Mouse (Mus musculus) embryonic facial prominence, embryonic 11.5 days (tissue): Measurements from ENCODE around the gene Med4. TPM values are rescaled to one million over a fixed set of nuclear protein-coding genes. Genes with fewer than 3 reads are reported as not detected.

Source experiments
- ATAC-seq: fragments of 200-750 bp; cut with Nextera tagmentation; replicated peaks from 2 replicates; pipeline ENCODE4 v1.8.0; 2017; ENCODE audit warnings: low read depth; ENCODE audit not compliant: insufficient number of reproducible peaks, low FRiP score, low TSS enrichment
- DNase-seq: peaks from one replicate; pipeline ENCODE4 v3.0.0-alpha.2; 2015; ENCODE audit warnings: low spot score
- H3K27ac ChIP-seq: fragments of 300-500 bp; sonication (generic); replicated peaks from 2 replicates; pipeline ENCODE4 v1.5.1; 2014; ENCODE audit warnings: mild to moderate bottlenecking, low read depth, low read length, control low read depth
- H3K27me3 ChIP-seq: fragments of 300-500 bp; sonication (generic); 2 replicates; pipeline ENCODE4 v1.6.1; 2014; ENCODE audit warnings: mild to moderate bottlenecking, low read length, moderate library complexity, mixed read lengths; ENCODE audit not compliant: control insufficient read depth, insufficient read depth
- H3K36me3 ChIP-seq: fragments of 300-500 bp; sonication (generic); replicated peaks from 2 replicates; pipeline ENCODE4 v1.6.1; 2014; ENCODE audit warnings: low read depth, mild to moderate bottlenecking, low read length, moderate library complexity, mixed read lengths; ENCODE audit not compliant: control insufficient read depth, insufficient read depth
- H3K4me1 ChIP-seq: fragments of 300-500 bp; sonication (generic); 2 replicates; pipeline ENCODE4 v1.6.1; 2014; ENCODE audit warnings: low read length, mixed read lengths; ENCODE audit not compliant: control insufficient read depth, insufficient read depth
- H3K4me2 ChIP-seq: fragments of 300-500 bp; sonication (generic); 2 replicates; pipeline ENCODE4 v1.6.1; 2014; ENCODE audit warnings: low read depth, mild to moderate bottlenecking, control low read depth, low read length, moderate library complexity
- H3K4me3 ChIP-seq: fragments of 300-500 bp; sonication (generic); 2 replicates; pipeline ENCODE4 v1.5.1; 2014; ENCODE audit warnings: low read depth, low read length, control low read depth
- H3K9ac ChIP-seq: fragments of 300-500 bp; sonication (generic); replicated peaks from 2 replicates; pipeline ENCODE4 v1.6.1; 2014; ENCODE audit warnings: mild to moderate bottlenecking, control low read depth, low read length
- H3K9me3 ChIP-seq: fragments of 300-500 bp; sonication (generic); replicated peaks from 2 replicates; pipeline ENCODE4 v1.6.1; 2016; ENCODE audit warnings: mild to moderate bottlenecking, low read length, inconsistent platforms, mixed read lengths; ENCODE audit not compliant: control insufficient read depth
- WGBS: fragments of 180-500 bp; shearing (Covaris S2); extraction: QIAGEN DNeasy Blood & Tissue Kit; methylation state at CpG from one replicate; pipeline ENCODE4 v1.1.7; 2014; 5-methylcytosine and 5-hydroxymethylcytosine counted together
- polyA plus RNA-seq: library from polyadenylated mRNA; unstranded; fragments of >200 nt; fragmentation: Nextera tagmentation; extraction: Ambion mirVana; gene quantifications from 2 replicates; pipeline ENCODE4 v1.2.1, GENCODE M21; 2014

Med4 gene
- polyA plus RNA-seq, 1 experiment from 2014 or later, result 113 TPM

GRCm38 (mm10) chr14:73474636-73475093 lies 35.2 kb upstream of the Med4 start:
- Histone ChIP-seq H3K4me1 (no peaks in the 10 kb centered on the region), H3K36me3 (no peaks in the 10 kb centered on the region), H3K9me3 (no peaks in the 10 kb centered on the region), H3K27me3 (no peaks in the 10 kb centered on the region), H3K4me3 (no peak overlapping the region), H3K27ac (no peak overlapping the region), H3K4me2 (no peak overlapping the region), H3K9ac (no peak overlapping the region)
- peak; percentile 62 for DNase-seq
- ATAC-seq, result no peak
- WGBS, result 29% methylated on average over 7 of the region's 7 CpGs

- Histone ChIP-seq H3K9me3 (no peaks in the 10 kb centered on the region), H3K36me3 (no peaks in the 10 kb centered on the region), H3K4me3 (no peak overlapping the region), H3K27ac (no peak overlapping the region), H3K4me1 (no peaks in the 10 kb centered on the region), H3K27me3 (no peaks in the 10 kb centered on the region), H3K9ac (no peak overlapping the region), H3K4me2 (no peak overlapping the region)
- no peak for ATAC-seq
- no peak for DNase-seq
- WGBS, result 83% methylated on average over 7 of the region's 7 CpGs
Measured at GRCm38 (mm10) chr14:73475506-73475905, 34.3 kb upstream of the Med4 start.

- Histone ChIP-seq H3K4me2 (no peak overlapping the region), H3K36me3 (no peaks in the 10 kb centered on the region), H3K9ac (no peak overlapping the region), H3K27ac (no peak overlapping the region), H3K4me3 (no peak overlapping the region), H3K9me3 (no peaks in the 10 kb centered on the region), H3K27me3 (no peaks in the 10 kb centered on the region), H3K4me1 (no peaks in the 10 kb centered on the region)
- ATAC-seq, result 0 out of 2 replicates have a peak, but pooled peaks have one; percentile 58
- no peak for DNase-seq
- WGBS, result 80% methylated on average over 8 of the region's 8 CpGs
Measured at GRCm38 (mm10) chr14:73476361-73476934, 33.4 kb upstream of the Med4 start.

- H3K27ac ChIP-seq, result no peak overlapping the region
- no peaks in the 10 kb centered on the region for H3K36me3 ChIP-seq
- H3K27me3 ChIP-seq, result no peaks in the 10 kb centered on the region
- H3K9me3 ChIP-seq, result no peaks in the 10 kb centered on the region
- no peaks in the 10 kb centered on the region for H3K4me1 ChIP-seq
- DNase-seq (no peak), ATAC-seq (no peak)
- WGBS, result 94% methylated on average over 10 of the region's 10 CpGs
- no peak overlapping the region for H3K4me3 ChIP-seq
- H3K9ac ChIP-seq, result no peak overlapping the region
- H3K4me2 ChIP-seq, result no peak overlapping the region
Measured at GRCm38 (mm10) chr14:73477077-73477476, 32.7 kb upstream of the Med4 start.

DNA sequence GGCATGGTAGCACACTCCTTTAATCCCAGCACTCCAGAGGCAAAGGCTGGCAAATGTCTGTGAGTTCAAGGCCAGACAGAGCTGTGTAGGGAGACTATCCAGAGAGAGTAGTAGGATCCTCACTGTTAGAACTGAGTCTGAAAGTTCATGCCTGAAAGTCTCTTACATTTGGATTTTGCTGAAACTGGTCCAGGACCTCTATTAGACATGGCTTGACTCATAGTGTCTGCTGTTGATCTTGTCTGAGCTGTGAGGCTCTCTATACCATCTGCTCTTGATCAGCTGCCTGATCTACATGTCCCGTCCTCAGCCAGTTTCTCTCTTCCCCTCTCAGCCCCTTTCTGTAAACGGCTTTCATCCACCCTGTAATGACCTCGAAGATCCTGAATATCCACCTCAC lies 31.5 kb upstream of the Med4 start:
- Histone ChIP-seq H3K4me1 (no peaks in the 10 kb centered on the region), H3K27me3 (no peaks in the 10 kb centered on the region), H3K4me2 (no peak overlapping the region), H3K9ac (no peak overlapping the region), H3K9me3 (no peaks in the 10 kb centered on the region), H3K36me3 (no peaks in the 10 kb centered on the region), H3K4me3 (no peak overlapping the region), H3K27ac (no peak overlapping the region)
- no peak for DNase-seq
- no peak for ATAC-seq
- 66% methylated on average over 3 of the region's 3 CpGs for WGBS

DNA sequence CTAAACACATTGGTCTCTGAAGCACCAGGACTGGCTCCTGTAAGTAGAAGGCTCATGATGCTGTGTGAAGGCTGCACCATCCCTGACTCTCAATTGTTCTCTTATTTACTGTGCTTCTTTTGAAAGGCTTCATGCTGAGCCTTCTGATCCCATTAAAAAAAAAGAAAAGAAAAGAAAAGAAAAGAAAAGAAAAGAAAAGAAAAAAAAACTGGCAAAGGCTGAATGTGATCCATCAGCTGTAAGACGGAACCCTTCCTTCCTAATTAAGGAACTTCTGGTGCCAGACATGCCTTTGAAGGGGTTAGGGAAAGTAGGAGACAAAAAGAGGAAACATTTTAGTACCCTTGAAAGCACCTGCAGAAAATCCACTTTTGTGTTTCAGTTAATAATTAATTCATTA lies 30.1 kb upstream of the Med4 start:
- no peak for DNase-seq
- WGBS, result 55% methylated on average over 1 of the region's 1 CpGs

GRCm38 (mm10) chr14:73483516-73484229 lies 26.2 kb upstream of the Med4 start:
- Histone ChIP-seq H3K4me3 (no peak overlapping the region), H3K4me1 (no peaks in the 10 kb centered on the region), H3K4me2 (no peak overlapping the region), H3K9ac (no peak overlapping the region), H3K27me3 (no peaks in the 10 kb centered on the region), H3K9me3 (no peaks in the 10 kb centered on the region), H3K27ac (no peak overlapping the region), H3K36me3 (no peaks in the 10 kb centered on the region)
- WGBS, result 69% methylated on average over 5 of the region's 5 CpGs
- no peak for DNase-seq
- no peak for ATAC-seq

More for the DNA sequence above, 30.1 kb upstream of the Med4 start:
- no peaks in the 10 kb centered on the region for H3K4me1 ChIP-seq
- H3K27ac ChIP-seq, result no peak overlapping the region
- no peak overlapping the region for H3K4me2 ChIP-seq
- no peak overlapping the region for H3K4me3 ChIP-seq
- ATAC-seq, result no peak
- no peaks in the 10 kb centered on the region for H3K9me3 ChIP-seq
- no peak overlapping the region for H3K9ac ChIP-seq
- no peaks in the 10 kb centered on the region for H3K27me3 ChIP-seq
- H3K36me3 ChIP-seq, result no peaks in the 10 kb centered on the region

- Histone ChIP-seq H3K4me1 (no peaks in the 10 kb centered on the region), H3K9ac (no peak overlapping the region), H3K27me3 (no peaks in the 10 kb centered on the region), H3K9me3 (no peaks in the 10 kb centered on the region), H3K36me3 (no peaks in the 10 kb centered on the region), H3K4me3 (no peak overlapping the region), H3K4me2 (no peak overlapping the region), H3K27ac (no peak overlapping the region)
- ATAC-seq (no peak), DNase-seq (no peak)
- 64% methylated on average over 3 of the region's 3 CpGs for WGBS
Measured at GRCm38 (mm10) chr14:73484366-73485110, 25.3 kb upstream of the Med4 start.
